Mouse (Mus musculus) brown adipose tissue, adult 24 weeks (tissue): ENCODE measurements around the gene Krtap12-1. TPM values are rescaled to one million over a fixed set of nuclear protein-coding genes. Genes with fewer than 3 reads are reported as not detected.
"Not testable (repeated sequence)": the region's sequence is repeated elsewhere in the genome, so short reads cannot be mapped to it uniquely, and the experiment has no call there.

Experiments
- H3K27ac ChIP-seq: fragments of 200-500 bp; replicated peaks from 2 replicates; pipeline ENCODE4 v1.5.1; 2012; ENCODE audit warnings: low read depth, mild to moderate bottlenecking, low read length
- H3K4me1 ChIP-seq: fragments of 200-500 bp; 2 replicates; pipeline ENCODE4 v1.6.1; 2012; ENCODE audit warnings: low read length, mixed read lengths; ENCODE audit not compliant: control insufficient read depth, insufficient read depth, insufficient read length
- H3K4me3 ChIP-seq: fragments of 200-500 bp; 2 replicates; pipeline ENCODE4 v1.5.1; 2012; ENCODE audit warnings: low read depth, mild to moderate bottlenecking, low read length, moderate library complexity; ENCODE audit not compliant: insufficient read depth
- polyA plus RNA-seq: library from polyadenylated mRNA; stranded (reverse); fragments of >200 nt; gene quantifications from 2 replicates; pipeline ENCODE4 v1.2.4, GENCODE M21; 2012; ENCODE audit not compliant: missing spikeins, insufficient read depth, insufficient read length

Gene Krtap12-1
- polyA plus RNA-seq = not detected in 2 replicates

DNA sequence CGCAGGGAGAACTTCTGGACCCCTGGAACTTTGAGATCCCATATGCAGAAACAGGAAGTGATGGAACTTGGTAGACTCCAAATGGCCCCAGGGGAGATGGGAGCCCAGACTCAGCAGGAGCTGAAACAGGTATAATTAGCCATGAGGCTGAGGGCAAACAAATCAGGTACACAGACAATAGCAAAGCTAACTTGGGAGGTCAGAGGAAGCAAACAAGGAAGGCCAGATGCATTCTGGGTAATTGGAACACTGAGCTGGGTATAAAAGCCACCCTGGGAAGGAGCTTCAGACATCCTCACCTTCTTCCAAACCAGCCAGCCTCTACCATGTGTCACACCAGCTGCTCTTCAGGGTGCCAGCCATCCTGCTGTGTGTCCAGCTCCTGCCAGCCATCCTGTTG is at the start of gene Krtap12-1:
Krtap12-1 (plus strand) TSS at position 301 of the 400 bp plus-strand sequence.
- H3K4me1 ChIP-seq, H3K4me3 ChIP-seq, H3K27ac ChIP-seq: not testable (repeated sequence)

DNA sequence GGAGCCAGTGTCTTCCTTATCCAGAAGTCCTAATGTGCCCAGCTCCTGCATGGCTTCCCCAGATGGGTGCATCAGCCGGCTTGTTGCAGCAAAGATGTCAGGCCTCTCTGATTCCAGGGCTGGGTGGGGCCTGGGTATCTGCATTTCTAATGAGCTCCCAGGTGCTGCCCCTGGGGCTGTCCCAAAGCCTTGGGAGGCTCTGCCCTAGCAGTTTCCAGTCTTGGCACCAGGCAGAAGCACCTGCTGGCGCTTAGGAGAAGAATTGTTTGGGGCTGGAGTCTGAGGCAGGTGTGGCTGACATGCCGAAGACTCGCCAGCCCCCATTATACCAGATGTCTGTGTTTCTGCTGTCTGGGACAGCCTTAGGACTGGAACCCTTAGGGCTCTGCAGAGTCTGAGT is 49.7 kb upstream of the Krtap12-1 start:
- no peaks in the 10 kb centered on the region; the same call in 1 of the 2 replicates for H3K4me1 ChIP-seq
- no peak overlapping the region for H3K4me3 ChIP-seq
- H3K27ac ChIP-seq = no peak overlapping the region

DNA sequence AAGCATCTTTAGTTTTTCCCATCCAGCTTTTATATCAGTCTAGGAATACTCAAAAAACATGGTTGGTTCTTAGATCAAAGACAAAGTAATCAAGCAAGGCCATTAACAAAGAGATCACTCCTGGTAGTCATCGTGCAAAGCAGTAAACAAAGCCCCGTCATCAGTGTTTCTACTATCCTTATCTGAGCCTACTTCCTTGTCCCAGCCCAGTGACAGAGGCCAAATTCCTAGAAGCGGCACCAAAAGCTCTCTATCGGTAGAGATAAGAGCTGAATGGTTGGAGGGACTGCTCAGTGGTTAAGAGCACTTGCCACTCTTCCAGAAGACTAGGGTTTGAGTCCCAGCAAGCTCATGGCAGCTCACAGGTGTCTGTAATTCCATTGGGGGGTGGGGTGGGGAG is 48.9 kb upstream of the Krtap12-1 start:
- H3K27ac ChIP-seq = no peak overlapping the region
- H3K4me1 ChIP-seq = no peaks in the 10 kb centered on the region; the same call in 1 of the 2 replicates
- H3K4me3 ChIP-seq = no peak overlapping the region

DNA sequence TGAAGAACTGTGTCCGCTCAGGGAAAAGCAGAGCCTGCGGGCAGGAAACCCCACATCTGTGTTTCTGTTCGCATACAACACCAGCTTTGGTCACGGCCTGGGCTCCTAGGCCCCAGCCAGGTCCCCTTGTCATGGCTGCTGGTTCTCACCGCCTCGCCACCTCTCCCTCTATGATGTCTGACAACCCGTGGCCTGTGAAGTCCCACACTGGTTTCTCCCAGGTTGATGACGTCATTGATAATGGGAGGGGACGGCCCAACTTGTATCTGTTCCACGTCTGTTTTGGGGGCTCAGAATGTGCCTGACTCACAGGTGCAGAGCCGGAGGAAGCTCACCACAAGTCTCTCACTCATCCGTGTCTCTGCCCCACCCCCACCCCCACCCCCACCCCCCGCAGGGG is 46.6 kb upstream of the Krtap12-1 start:
- H3K4me1 ChIP-seq = no peaks in the 10 kb centered on the region
- no peak overlapping the region for H3K4me3 ChIP-seq
- no peak overlapping the region for H3K27ac ChIP-seq

DNA sequence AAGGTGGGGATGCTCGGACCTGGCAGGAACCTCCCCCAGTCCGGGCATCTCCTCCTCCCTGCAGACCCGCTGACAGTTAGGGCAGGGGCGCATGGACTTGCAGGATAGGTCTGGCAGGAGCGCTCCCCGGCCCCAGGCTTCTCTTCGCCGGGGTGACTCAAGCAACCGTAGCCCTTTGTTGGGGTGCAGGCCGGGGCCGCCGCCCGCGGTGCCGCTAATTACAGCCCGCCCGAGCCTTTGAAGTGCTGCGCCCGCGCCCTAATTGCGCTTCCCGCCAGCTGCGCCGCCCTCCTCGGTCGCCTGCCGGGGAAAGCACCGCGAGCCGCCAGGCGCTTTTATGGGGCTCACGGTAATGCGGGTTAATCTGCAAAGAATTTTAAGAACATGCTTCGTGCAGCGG is 42.8 kb upstream of the Krtap12-1 start:
- H3K4me3 ChIP-seq = no peak overlapping the region
- no peaks in the 10 kb centered on the region for H3K4me1 ChIP-seq
- H3K27ac ChIP-seq = no peak overlapping the region

DNA sequence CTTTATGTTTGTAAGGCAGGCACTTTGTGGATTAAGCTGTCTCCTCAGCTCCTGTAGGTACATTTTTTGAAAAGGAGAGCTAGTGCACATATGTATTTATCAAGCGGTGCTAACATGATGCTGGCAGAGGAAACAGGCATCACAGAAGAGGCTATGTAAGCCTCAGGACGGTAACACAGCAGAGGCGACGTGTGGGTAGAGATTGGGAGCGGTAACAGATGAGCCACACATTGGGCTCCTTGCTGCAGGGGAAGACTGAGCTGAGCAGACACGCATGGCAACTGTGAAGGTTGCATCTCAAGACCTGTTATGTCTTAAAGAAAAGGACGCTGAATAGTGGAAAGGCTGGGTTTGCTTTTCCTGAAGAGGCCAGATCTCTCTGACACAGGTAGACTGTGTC is 37.4 kb upstream of the Krtap12-1 start:
- Histone ChIP-seq H3K4me3 (no peak overlapping the region), H3K27ac (no peak overlapping the region), H3K4me1 (no peaks in the 10 kb centered on the region)

DNA sequence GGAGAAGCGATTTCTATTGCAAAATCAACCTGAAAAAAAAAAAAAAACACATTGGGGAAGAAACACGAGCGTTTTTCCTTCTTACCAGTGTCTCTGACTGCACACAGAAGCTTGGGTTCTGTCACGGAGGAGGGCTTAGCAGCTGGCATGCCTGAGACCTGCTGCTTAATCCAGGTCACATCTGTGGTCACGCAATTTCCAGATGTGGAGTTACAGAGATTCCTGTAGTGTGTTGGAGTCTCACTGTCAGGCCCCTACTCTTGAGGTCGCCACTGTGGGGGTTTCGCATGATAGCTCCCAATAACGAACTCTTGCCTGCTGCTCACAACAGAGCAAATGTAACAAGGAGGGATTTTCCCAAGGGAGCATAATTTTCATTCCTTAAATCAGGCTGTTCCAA is 36.2 kb upstream of the Krtap12-1 start:
- Histone ChIP-seq H3K4me1 (no peaks in the 10 kb centered on the region), H3K27ac (no peak overlapping the region), H3K4me3 (no peak overlapping the region)

DNA sequence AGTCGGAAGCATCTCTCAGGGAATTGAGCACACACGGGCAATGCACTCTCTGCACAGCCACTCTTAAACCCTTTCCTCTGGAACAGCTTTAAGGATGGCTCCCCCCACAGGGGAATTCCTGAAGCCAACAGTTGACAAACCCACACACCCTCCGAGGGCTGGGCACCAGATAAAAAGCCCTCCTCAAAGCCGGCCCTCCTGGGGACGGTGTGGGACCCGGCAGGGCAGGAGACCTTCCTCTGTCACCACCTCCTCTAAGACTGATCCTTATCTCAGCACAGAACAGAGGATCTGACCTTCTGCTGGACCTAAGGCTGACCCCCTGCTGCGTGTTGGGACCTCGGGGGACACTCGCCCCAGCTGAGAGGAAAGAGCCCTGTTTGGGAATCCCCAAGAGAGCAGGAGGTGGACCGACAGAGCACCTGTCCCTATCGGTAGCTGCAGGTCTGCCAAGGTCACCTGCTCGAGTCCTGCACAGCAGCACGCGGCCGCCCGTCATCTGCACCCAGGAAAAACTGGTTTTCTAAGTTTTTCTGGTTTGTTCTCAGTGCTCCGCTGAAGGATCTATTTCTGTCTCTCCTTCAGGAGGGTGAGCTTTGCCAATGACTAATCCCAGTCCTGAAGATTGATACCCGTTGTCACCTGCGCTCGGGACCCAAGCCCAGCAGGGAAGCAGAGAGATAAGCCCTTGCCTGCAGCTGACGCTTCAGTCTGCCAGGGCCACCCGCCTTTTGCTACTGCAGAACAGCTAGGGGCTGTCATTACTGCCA is 34.3 kb upstream of the Krtap12-1 start, which contains the start of gene Tspear:
Tspear (plus strand) TSS at position 675 of the 770 bp plus-strand sequence.
- Histone ChIP-seq H3K27ac (no peak within 1 kb of the TSS), H3K4me1 (no peaks in the 10 kb centered on the region), H3K4me3 (no peak within 1 kb of the TSS)

DNA sequence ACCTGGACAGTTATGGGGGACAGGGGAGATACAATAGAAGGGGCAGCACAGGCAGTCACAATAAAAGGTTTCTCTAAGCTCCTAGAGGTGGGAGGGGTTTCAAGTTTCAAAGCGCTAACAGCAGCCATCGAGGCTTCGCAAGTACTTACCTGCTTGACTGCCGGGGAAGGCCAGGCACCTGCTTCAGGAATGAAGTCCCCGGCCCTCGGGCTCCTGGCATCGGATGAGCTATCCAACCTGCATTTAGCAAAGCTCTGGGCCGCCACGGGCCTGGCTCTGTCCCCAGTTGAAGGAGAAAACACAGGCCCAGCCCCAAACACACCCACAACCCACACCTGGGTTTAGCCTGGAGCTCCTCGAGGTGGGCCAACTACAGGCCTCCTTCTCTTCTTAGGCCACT is 33.4 kb upstream of the Krtap12-1 start:
- Histone ChIP-seq H3K27ac (no peak overlapping the region), H3K4me1 (no peaks in the 10 kb centered on the region), H3K4me3 (no peak overlapping the region)

DNA sequence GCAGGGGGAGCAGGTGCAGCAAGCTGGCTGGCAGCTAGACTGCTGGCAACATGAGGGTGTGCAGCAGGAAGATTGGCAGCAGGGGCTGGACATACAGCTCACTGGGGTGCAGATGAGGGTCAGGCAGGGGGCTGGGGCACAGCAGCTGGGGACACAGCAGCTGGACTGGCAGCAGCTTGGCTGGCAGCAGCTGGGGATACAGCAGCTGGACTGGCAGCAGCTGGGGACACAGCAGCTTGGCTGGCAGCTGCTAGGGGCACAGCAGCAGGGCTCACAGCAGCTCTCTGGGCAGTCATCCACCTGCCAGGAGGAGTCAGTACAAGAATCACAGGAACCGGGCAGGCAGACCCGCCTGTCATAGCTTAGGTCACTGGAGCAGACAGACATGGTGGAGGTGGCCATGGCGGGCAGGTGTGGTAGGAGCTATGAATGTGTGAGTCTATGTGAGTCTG is 30.0 kb upstream of the Krtap12-1 start, which contains the start of gene Gm19402:
Gm19402 (minus strand) TSS at position 402 of the 452 bp plus-strand sequence.
- H3K4me3 ChIP-seq, H3K27ac ChIP-seq, H3K4me1 ChIP-seq: not testable (repeated sequence)

DNA sequence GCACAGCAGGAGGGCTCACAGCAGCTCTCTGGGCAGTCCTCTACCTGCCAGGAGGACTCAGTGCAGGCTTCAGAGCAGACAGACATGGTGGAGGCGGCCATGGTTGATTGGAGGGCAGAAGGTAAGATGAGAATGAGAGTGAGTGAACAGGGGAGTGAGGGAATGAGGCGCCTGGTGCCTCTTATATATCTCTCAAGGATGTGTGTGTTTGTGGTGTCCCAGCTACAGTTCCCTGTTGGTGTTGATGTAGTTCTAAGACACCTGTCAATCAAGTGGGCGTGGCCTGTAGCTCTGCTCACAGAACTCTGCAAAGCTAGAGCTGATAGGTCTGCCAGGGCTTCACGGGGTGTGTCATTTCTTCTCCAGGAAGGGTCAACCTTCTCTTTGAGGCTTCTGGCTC is 23.3 kb upstream of the Krtap12-1 start, which contains the start of gene Gm9508:
Gm9508 (minus strand) TSS at position 101 of the 400 bp plus-strand sequence.
- Histone ChIP-seq H3K4me3 (no peak within 1 kb of the TSS), H3K4me1 (no peaks in the 10 kb centered on the region), H3K27ac (no peak within 1 kb of the TSS)

DNA sequence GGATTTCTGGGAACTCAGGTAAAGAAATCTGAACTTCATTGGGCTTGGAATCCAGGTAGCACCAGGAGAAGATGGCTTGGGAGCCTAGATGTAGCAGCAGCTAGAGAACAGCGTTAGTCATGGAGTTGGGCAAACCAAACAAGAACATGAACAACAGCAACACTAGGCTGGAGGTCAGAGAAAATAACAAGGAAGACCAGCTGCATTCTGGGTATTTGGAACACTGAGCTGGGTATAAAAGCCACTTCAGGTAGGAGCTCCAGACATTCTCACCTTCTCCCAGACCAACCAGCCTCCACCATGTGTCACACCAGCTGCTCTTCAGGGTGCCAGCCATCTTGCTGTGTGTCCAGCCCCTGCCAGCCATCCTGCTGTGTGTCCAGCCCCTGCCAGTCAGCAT is 14.1 kb upstream of the Krtap12-1 start, which contains the start of gene Gm10272:
Gm10272 (plus strand) TSS at position 301 of the 400 bp plus-strand sequence.
- H3K4me3 ChIP-seq = no peak within 1 kb of the TSS
- no peaks in the 10 kb centered on the region for H3K4me1 ChIP-seq
- no peak within 1 kb of the TSS for H3K27ac ChIP-seq

DNA sequence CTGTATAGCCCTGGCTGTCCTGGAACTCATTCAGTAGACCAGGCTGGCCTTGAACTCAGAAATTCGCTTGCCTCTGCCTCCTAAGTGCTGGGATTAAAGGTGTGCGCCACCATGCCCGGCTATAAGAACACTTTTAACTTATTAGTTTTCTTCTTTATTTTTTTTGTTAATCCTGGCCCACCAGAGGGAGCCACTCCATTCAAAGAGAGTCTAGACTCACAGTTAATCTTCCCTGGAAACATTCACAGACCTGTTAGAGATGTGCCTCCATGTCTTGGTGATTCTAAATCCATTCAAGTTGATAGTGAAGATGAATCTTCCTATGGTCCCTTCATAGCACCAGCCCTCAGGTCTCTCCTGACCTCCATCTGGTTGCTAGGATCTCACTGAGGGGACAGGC is 10.6 kb upstream of the Krtap12-1 start:
- Histone ChIP-seq H3K4me3 (no peak overlapping the region), H3K4me1 (no peaks in the 10 kb centered on the region), H3K27ac (no peak overlapping the region)

DNA sequence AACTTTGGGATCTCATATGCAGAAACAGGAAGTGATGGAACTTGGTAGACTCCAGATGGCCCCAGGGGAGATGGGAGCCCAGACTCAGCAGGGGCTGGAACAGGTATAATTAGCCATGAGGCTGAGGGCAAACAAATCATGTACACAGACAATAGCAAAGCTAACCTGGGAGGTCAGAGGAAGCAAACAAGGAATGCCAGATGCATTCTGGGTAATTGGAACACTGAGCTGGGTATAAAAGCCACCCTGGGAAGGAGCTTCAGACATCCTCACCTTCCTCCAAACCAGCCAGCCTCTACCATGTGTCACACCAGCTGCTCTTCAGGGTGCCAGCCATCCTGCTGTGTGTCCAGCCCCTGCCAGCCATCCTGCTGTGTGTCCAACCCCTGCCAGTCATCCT is 9.2 kb upstream of the Krtap12-1 start, which contains the start of gene Gm10024:
Gm10024 (plus strand) TSS at position 301 of the 400 bp plus-strand sequence.
- H3K4me3 ChIP-seq, H3K27ac ChIP-seq, H3K4me1 ChIP-seq: not testable (repeated sequence)

DNA sequence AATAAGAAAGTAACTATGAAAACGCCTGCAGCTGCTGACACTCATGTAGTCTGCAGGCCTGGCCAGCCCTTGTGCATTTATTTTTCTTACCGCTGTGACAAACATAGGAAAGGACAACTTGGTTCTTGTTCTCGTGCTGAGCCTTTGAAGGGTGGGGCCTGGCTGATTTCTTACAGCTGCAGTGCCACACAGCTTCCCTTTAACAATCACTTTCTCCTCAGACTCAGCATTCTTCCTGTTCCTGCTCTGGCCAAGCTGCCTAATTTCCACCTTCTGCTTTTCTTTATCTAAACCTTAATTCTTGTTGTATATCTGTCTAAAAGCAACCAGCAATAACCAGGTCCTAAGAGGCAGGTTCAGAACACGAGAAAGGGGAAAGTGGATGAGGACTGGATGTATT is 6.7 kb upstream of the Krtap12-1 start:
- H3K4me1 ChIP-seq = no peaks in the 10 kb centered on the region
- no peak overlapping the region; the same call in 1 of the 2 replicates for H3K27ac ChIP-seq
- H3K4me3 ChIP-seq = no peak overlapping the region

DNA sequence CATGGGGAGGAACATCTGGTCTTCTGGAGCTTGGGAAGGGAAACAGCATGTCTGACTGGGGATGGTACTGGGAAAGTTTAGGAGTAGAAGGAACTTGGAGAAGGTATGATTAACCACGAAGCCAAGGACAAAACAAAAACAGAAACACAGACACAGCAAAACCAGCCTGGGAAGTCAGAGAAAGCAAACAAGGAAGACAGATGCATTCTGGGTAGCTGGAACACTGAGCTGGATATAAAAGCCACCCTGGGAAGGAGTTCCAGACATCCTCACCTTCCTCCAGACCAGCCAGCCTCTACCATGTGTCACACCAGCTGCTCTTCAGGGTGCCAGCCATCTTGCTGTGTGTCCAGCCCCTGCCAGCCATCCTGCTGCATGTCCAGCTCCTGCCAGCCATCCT is 4.9 kb upstream of the Krtap12-1 start, which contains the start of gene Gm10142:
Gm10142 (plus strand) TSS at position 301 of the 400 bp plus-strand sequence.
- Histone ChIP-seq H3K4me1 (no peaks in the 10 kb centered on the region), H3K27ac (no peak within 1 kb of the TSS), H3K4me3 (no peak within 1 kb of the TSS)
